Mouse (Mus musculus): Measurements from ENCODE around the gene Nol4l.

Gene Nol4l

GRCm38 (mm10) chr2:153529931-153530766 lies at the start of gene Nol4l:
Gene Nol4l (minus strand): TSS chr2:153529971.
- no peak for DNase-seq (ENCODE audit: low spot score in 2 of 2)

DNA sequence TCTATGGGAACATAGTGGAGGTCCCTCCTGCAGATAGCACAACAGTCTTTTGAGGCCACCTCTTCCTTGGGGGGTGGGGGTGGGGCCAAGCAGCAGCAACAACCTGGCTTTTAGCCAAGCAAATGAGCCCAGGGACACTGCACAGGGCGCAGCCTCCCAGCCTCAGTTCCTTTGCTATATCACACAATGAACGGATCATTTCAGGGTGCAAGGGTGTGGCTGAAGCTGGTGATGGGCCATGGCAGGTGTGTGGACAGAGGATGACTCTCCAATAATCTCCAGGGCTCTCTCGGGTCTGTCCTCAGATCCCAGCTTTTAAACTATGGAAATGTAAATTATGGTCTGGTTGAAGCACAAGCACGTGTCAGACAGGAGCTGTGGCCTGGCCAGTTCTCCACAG lies 47.4 kb upstream of the Nol4l start:
- no peak for DNase-seq (ENCODE audit: low spot score in 2 of 2)

GRCm38 (mm10) chr2:153576150-153576549 lies 46.4 kb upstream of the Nol4l start:
- DNase-seq (ENCODE audit: low spot score in 2 of 2), result no peak

DNA sequence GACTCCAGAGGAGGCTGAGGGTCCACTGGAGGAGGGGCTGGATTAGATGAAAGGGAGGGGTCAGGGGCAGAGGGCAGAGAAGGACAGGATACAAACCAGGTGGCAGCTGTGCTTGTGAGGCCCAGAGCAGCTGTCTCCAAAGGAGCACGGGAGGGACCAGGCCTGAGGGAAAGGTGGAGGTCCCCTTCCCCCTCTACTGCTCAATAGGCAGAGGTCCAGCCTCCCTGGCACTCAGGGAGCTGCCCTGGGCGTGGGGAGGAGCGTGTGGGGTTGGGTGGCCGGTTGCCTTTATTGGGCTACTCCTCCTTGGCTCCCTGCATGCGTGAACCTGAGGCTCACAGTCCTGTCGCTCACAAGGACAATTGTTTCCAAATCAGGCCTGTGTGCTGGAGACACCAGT lies 45.8 kb upstream of the Nol4l start:
- DNase-seq (ENCODE audit: low spot score in 2 of 2), result no peak

DNA sequence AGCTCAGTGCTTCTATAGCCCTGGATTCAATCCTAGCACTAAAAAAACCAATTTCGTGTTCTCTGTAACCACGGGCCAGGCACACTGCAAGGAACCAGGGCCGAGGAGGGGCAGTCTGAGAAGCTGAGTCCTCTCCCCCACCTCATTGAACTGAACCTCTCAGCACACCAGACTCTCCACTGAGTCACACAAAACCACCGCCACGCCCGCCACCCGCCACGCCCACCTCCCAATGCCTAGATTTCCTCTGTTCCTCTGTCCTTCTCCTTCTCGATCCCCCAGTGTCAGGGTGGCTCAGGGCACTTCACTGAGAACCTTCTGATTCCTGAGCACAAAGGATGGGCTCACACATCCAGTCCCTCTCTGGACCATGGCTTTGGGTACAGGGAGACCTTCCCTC lies 43.3 kb upstream of the Nol4l start:
- no peak for DNase-seq (ENCODE audit: low spot score in 2 of 2)

DNA sequence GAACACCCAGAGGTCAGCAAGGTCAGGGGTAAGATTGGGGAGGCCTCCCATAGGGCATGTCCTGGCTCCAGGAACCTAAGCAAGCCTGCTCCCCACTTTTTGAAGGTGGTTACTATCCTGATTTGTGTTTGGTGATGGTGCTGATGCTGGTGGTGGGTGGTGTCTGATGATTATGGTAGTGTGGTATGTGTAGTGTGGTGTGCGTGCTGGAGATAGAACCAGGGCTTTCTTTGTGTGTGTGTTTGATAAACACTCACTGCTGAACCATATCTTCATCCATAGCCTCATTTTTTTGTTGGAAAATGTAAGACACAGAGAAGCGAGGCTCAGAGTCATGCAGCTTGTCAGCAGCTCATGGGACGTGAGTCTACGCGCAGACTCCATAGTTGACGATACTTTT lies 38.8 kb upstream of the Nol4l start:
- DNase-seq (ENCODE audit: low spot score in 2 of 2), result no peak

GRCm38 (mm10) chr2:153568013-153568412 lies 38.2 kb upstream of the Nol4l start:
- no peak for DNase-seq (ENCODE audit: low spot score in 2 of 2)

GRCm38 (mm10) chr2:153564343-153564742 lies 34.6 kb upstream of the Nol4l start:
- DNase-seq (ENCODE audit: low spot score in 2 of 2), result no peak

DNA sequence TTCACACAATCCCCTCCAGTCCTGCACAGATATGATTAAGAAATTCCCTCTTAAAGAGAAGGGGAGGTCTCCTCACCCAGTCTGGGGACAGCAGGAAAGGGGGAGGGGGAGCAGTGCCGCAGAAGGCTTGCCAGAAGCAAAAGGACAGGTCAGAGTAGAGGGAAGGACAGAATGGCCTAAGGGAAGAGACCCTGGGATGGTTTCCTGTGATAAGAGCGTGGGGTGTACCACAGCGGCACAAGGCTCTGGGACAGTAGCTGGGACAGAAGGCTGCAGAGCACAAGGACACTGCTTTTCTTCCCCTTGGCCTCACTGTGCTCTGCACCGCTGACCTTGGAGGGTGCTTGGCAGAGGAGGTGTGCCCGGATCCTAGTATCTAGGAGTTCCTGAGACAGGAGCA lies 31.8 kb upstream of the Nol4l start:
- no peak for DNase-seq (ENCODE audit: low spot score in 2 of 2)

DNA sequence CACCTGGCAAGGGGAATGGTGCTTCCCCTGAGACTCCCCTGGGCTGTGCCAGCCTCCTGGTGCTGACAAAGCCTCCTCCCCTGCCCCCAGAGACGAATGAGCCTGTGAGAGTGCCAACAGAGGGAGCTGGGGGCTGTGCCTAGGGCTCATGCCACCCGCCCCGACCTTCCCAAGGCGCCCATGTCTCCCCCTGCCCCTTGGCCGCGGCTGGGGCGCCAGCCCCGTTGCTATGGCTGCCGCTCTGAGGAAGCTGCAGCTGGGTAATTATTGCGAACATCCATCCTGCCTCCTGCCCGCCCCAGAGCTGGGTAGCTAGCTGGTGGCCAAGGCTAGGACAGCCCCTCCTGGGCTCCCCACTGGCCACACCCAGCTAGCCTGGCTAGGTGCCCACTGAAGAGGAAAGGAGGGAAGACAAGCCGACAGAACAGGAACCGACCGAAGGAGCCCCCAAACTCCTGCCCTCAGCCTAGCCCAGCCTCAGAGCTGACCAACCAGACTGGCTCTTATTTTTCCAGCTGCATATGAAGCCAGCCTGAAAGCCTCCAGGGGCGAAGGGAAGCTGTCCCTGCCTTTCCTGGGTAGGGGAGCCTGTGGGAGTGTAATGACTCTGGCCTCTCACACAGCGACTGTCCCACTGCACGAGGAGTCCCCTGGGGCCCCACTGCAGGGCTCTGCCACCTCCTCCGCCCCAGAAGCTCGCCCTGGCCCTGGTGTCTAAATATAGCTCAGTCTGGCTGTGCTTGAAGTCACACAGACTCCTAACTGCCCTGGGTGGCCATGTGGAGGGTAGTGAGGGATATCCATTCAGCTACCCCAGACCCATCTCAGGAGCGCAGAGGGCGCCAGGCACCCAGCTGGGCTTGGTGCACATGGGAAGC lies 31.1 kb upstream of the Nol4l start:
- DNase-seq (ENCODE audit: low spot score in 2 of 2), result peak in 1 of 2 experiments; percentile 15

DNA sequence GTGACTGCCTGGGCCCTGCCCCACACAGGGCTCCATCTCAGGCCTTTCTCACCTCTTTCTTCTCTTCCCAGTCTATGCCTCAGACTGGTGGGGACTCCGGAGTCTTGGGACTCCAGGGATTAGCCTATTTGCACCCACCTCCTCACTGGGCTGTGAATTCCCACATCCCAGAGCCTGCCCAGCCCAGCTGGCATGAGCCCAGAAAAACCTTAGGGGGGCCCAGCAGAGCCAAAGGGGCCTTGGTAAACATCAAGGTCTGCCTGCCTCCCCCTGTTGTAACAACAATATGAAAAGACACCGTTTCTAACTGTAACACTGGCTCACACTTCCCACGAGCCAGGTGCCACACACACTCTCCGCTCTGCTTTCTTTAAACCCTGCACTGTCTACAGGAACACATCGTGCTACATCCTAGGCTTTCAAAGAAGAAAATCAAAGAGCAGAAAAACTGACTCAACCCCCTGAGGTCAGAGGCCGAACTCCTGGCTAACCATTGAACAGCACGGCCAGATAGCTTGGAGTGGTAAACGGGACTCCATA lies 29.9 kb upstream of the Nol4l start:
- no peak for DNase-seq (ENCODE audit: low spot score in 2 of 2)

DNA sequence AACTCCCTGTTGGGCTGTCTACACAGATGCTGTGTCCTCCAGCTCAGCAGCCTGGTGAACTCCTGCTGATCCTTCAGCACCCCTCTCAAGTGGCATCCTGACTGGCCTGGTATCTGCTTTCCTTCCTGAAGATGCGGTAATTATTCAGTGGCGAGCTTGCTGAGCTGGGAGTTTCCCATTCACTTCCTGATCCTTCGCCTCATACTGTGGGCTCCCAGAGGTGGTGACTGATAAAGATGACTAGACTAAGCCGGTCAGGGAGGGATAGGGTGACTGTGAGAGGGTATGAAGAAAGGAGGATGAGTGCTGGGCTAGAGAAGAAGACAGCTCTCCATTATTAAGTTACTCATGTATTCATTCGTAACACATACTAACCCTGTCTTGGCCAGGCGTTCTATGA lies 28.7 kb upstream of the Nol4l start:
- no peak for DNase-seq (ENCODE audit: low spot score in 2 of 2)

DNA sequence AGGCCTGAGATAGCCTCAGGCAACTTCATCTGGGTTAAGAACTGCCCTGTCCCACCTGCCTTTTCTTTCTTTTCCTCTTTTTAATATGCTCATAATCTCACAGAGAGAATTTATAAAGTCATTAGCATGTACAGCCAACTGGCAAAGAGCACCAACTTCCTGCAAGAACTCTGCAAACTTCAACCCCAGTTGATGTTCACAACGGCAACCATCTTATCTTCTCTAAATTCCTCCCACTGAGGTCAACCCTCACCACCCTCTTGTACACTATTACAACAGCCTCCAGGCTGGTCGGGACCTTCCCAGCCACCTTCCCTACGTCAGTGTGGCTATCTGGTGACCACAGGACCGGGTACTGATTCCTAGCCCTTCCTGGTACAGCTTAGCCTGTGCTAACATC lies 27.5 kb upstream of the Nol4l start:
- DNase-seq (ENCODE audit: low spot score in 2 of 2), result no peak

DNA sequence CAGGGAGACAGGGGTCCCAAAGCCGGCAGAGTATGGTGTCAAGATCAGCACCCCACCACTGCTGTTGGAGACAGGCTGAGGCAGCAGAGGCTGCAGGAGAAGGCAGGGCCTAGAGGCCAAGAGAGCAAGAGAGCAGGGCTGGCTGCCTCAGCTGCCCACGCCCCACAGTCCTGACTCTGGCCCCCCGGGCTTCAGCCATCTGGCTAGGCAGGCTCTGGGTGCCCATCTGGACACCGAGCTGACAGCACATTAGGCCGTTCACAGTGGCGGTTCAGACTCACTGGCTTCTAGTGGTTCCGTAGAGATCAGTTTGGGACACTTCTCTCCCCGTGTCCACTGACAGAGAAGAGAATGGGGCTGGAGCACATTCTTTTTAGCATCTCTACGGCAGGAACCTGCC lies 26.4 kb upstream of the Nol4l start:
- no peak for DNase-seq (ENCODE audit: low spot score in 2 of 2)

DNA sequence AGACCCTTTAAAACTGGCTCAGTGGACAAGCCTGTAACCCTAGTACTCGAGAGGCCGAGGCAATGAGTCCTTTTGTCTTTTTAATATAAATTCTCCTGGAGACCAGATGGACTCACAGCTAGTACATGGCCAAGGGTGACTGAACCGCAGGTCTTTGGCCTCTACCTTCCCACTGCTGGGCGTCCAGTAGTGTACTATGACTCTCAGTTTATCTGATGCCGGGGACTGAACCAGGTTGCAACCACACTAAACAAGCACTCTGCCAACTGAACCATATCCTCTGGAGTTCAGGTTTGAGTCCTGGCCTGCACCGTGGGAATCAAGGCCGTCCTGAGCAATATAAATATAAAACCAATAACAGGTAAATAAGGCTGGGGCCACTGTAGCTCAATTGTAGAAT lies 24.8 kb upstream of the Nol4l start:
- DNase-seq (ENCODE audit: low spot score in 2 of 2), result no peak

GRCm38 (mm10) chr2:153549486-153549885 lies 19.7 kb upstream of the Nol4l start:
- DNase-seq (ENCODE audit: low spot score in 2 of 2), result no peak

GRCm38 (mm10) chr2:153548221-153548923 lies 18.6 kb upstream of the Nol4l start:
- DNase-seq (ENCODE audit: low spot score in 2 of 2), result no peak

GRCm38 (mm10) chr2:153547633-153548032 lies 17.9 kb upstream of the Nol4l start:
- DNase-seq (ENCODE audit: low spot score in 2 of 2), result no peak

GRCm38 (mm10) chr2:153546972-153547371 lies 17.2 kb upstream of the Nol4l start:
- DNase-seq (ENCODE audit: low spot score in 2 of 2), result no peak

- DNase-seq (ENCODE audit: low spot score in 2 of 2), result no peak
Observed at GRCm38 (mm10) chr2:153546471-153546870, 16.7 kb upstream of the Nol4l start.

- DNase-seq (ENCODE audit: low spot score in 2 of 2), result no peak
Observed at GRCm38 (mm10) chr2:153544771-153545170, 15.0 kb upstream of the Nol4l start.
